Mouse (Mus musculus) forebrain, postnatal 0 days (tissue): ENCODE measurements around the gene Gcnt2. TPM values are rescaled to one million over a fixed set of nuclear protein-coding genes. Genes with fewer than 3 reads are reported as not detected.

Source experiments
- ATAC-seq: fragments of 200-750 bp; cut with Nextera tagmentation; 2 replicates; pipeline ENCODE4 v1.8.0; 2017; ENCODE audit warnings: mild to moderate bottlenecking, moderate library complexity
- DNase-seq: peaks from one replicate; pipeline ENCODE4 v3.0.0-alpha.2; 2015
- H3K27ac ChIP-seq: fragments of 300-500 bp; sonication (generic); 2 replicates; pipeline ENCODE4 v1.5.1; 2014; ENCODE audit warnings: low read depth, mild to moderate bottlenecking, antibody characterized with exemption, low read length, moderate library complexity, mixed read lengths
- H3K27me3 ChIP-seq: fragments of 300-500 bp; sonication (generic); 2 replicates; pipeline ENCODE4 v1.6.1; 2014; ENCODE audit warnings: mild to moderate bottlenecking, low read length, mixed read lengths; ENCODE audit not compliant: insufficient read depth
- H3K36me3 ChIP-seq: fragments of 300-500 bp; sonication (generic); 2 replicates; pipeline ENCODE4 v1.6.1; 2014; ENCODE audit warnings: mild to moderate bottlenecking, moderate library complexity; ENCODE audit not compliant: insufficient read depth
- H3K4me1 ChIP-seq: fragments of 300-500 bp; sonication (generic); 2 replicates; pipeline ENCODE4 v1.6.1; 2014; ENCODE audit warnings: antibody characterized with exemption; ENCODE audit not compliant: insufficient read depth
- H3K4me2 ChIP-seq: fragments of 300-500 bp; sonication (generic); 2 replicates; pipeline ENCODE4 v1.6.1; 2014; ENCODE audit warnings: low read depth, mild to moderate bottlenecking, moderate library complexity
- H3K4me3 ChIP-seq: fragments of 300-500 bp; sonication (generic); 2 replicates; pipeline ENCODE4 v1.5.1; 2014; ENCODE audit warnings: low read depth, low read length, mixed read lengths
- H3K9ac ChIP-seq: fragments of 300-500 bp; sonication (generic); 2 replicates; pipeline ENCODE4 v1.6.1; 2014; ENCODE audit warnings: mild to moderate bottlenecking
- H3K9me3 ChIP-seq: fragments of 300-500 bp; sonication (generic); 2 replicates; pipeline ENCODE4 v1.6.1; 2016; ENCODE audit warnings: low read length
- CTCF ChIP-seq: sonication (generic); IDR thresholded peaks from 2 replicates; pipeline ENCODE4 v1.5.1; 2016; ENCODE audit warnings: antibody characterized with exemption, control low read depth, low read depth
- WGBS: fragments of 180-500 bp; shearing (Covaris S2); extraction: QIAGEN DNeasy Blood & Tissue Kit; methylation state at CpG from one replicate; pipeline ENCODE4 v1.1.7; 2014; 5-methylcytosine and 5-hydroxymethylcytosine counted together
- polyA plus RNA-seq: library from polyadenylated mRNA; unstranded; fragments of >200 nt; fragmentation: Nextera tagmentation; extraction: Ambion mirVana; gene quantifications from 2 replicates; pipeline ENCODE4 v1.2.1, GENCODE M21; 2015
- total RNA-seq: library from RNA; depleted of rRNA; stranded (reverse); fragments of >200 nt; gene quantifications from 2 replicates; pipeline ENCODE4 v1.2.3, GENCODE M21; 2014

The Gcnt2 gene
- total and polyA plus RNA-seq, 2 experiments from 2014 or later = 3.3 to 8.2 TPM

- ATAC-seq (peak; percentile 77), DNase-seq (peak; percentile 47)
- Histone ChIP-seq H3K36me3 (no peaks in the 10 kb centered on the region), H3K9ac (no peak overlapping the region), H3K9me3 (no peaks in the 10 kb centered on the region), H3K4me2 (no peak overlapping the region), H3K4me3 (no peak overlapping the region), H3K4me1 (no peaks in the 10 kb centered on the region), H3K27me3 (no peaks in the 10 kb centered on the region), H3K27ac (no peak overlapping the region)
- 58% methylated on average over 11 of the region's 11 CpGs for WGBS
- TF ChIP-seq CTCF = no peak
Observed at GRCm38 (mm10) chr13:40938485-40939357, 79.2 kb downstream of the Gcnt2 start.

- 90% methylated on average over 1 of the region's 1 CpGs for WGBS
- no peak overlapping the region for H3K4me3 ChIP-seq
- no peaks in the 10 kb centered on the region for H3K36me3 ChIP-seq
- DNase-seq (no peak), ATAC-seq (no peak)
- no peaks in the 10 kb centered on the region for H3K27me3 ChIP-seq
- no peak overlapping the region for H3K27ac ChIP-seq
- no peak for TF ChIP-seq CTCF
- H3K4me2 ChIP-seq = no peak overlapping the region
- H3K9me3 ChIP-seq = no peaks in the 10 kb centered on the region
- H3K9ac ChIP-seq = no peak overlapping the region
- H3K4me1 ChIP-seq = no peaks in the 10 kb centered on the region
Observed at GRCm38 (mm10) chr13:40943066-40943465, 83.5 kb downstream of the Gcnt2 start.

GRCm38 (mm10) chr13:40943936-40944335, 84.4 kb downstream of the Gcnt2 start:
- H3K36me3 ChIP-seq = no peaks in the 10 kb centered on the region
- no peak for TF ChIP-seq CTCF
- no peak overlapping the region for H3K9ac ChIP-seq
- H3K27ac ChIP-seq = no peak overlapping the region
- 78% methylated on average over 5 of the region's 5 CpGs for WGBS
- H3K27me3 ChIP-seq = no peaks in the 10 kb centered on the region
- H3K4me1 ChIP-seq = no peaks in the 10 kb centered on the region
- no peak overlapping the region for H3K4me3 ChIP-seq
- no peak overlapping the region for H3K4me2 ChIP-seq
- DNase-seq (no peak), ATAC-seq (no peak)
- H3K9me3 ChIP-seq = no peaks in the 10 kb centered on the region

GRCm38 (mm10) chr13:40944346-40944745, 84.8 kb downstream of the Gcnt2 start:
- H3K4me3 ChIP-seq = no peak overlapping the region
- no peaks in the 10 kb centered on the region for H3K9me3 ChIP-seq
- H3K9ac ChIP-seq = no peak overlapping the region
- DNase-seq = no peak
- H3K4me2 ChIP-seq = no peak overlapping the region
- no peaks in the 10 kb centered on the region for H3K4me1 ChIP-seq
- ATAC-seq = no peak
- H3K27ac ChIP-seq = no peak overlapping the region
- 8% methylated on average over 3 of the region's 3 CpGs for WGBS
- no peaks in the 10 kb centered on the region for H3K27me3 ChIP-seq
- H3K36me3 ChIP-seq = no peaks in the 10 kb centered on the region
- TF ChIP-seq CTCF = no peak

- WGBS = 74% methylated on average over 3 of the region's 3 CpGs
- DNase-seq (no peak), ATAC-seq (no peak)
- no peaks in the 10 kb centered on the region for H3K9me3 ChIP-seq
- H3K27ac ChIP-seq = no peak overlapping the region
- H3K36me3 ChIP-seq = no peaks in the 10 kb centered on the region
- TF ChIP-seq CTCF = no peak
- H3K27me3 ChIP-seq = no peaks in the 10 kb centered on the region
- H3K4me2 ChIP-seq = no peak overlapping the region
- H3K4me3 ChIP-seq = no peak overlapping the region
- no peak overlapping the region for H3K9ac ChIP-seq
- no peaks in the 10 kb centered on the region for H3K4me1 ChIP-seq
Observed at GRCm38 (mm10) chr13:40946513-40946912, 87.0 kb downstream of the Gcnt2 start.

- no peaks in the 10 kb centered on the region for H3K9me3 ChIP-seq
- H3K27me3 ChIP-seq = no peaks in the 10 kb centered on the region
- WGBS = 60% methylated on average over 7 of the region's 7 CpGs
- H3K4me2 ChIP-seq = no peak overlapping the region
- no peak overlapping the region for H3K9ac ChIP-seq
- no peaks in the 10 kb centered on the region for H3K36me3 ChIP-seq
- ATAC-seq = no peak
- DNase-seq = no peak
- H3K4me1 ChIP-seq = no peaks in the 10 kb centered on the region
- no peak overlapping the region for H3K4me3 ChIP-seq
- no peak for TF ChIP-seq CTCF
- H3K27ac ChIP-seq = no peak overlapping the region
Observed at GRCm38 (mm10) chr13:40947538-40948205, 88.1 kb downstream of the Gcnt2 start.

GRCm38 (mm10) chr13:40951386-40951976, 91.9 kb downstream of the Gcnt2 start:
- Histone ChIP-seq H3K9me3 (no peaks in the 10 kb centered on the region), H3K4me3 (no peak overlapping the region), H3K27me3 (no peaks in the 10 kb centered on the region), H3K4me2 (no peak overlapping the region), H3K9ac (no peak overlapping the region), H3K4me1 (no peaks in the 10 kb centered on the region), H3K27ac (no peak overlapping the region), H3K36me3 (no peaks in the 10 kb centered on the region)
- DNase-seq = no peak
- no peak for ATAC-seq
- WGBS = 86% methylated on average over 10 of the region's 10 CpGs
- TF ChIP-seq CTCF = no peak
